Mouse (Mus musculus): ENCODE measurements around the gene Alk.

DNA sequence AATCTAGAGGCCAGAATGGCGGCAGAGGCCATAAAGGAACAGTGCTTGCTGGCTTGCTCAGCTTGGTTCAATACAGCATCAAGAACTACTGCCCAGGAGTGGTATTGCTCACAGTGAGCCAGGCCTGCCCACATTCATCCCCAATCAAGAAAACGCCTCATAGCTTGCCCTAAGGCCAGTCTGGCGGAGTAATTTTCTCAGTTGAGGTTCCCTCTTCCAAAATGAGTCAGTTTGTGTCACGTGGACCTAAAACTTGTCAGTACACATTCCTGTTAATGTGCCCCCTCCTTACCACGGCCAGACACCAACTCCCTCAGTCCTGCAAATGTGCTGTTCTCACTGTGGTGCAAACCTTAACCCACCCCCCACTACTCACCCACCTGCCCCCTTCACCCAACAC, 304.8 kb downstream of the Alk start:
- TF ChIP-seq GATA1 (IDR thresholded peaks at IDR 0.05; ENCODE audit: borderline replicate concordance, low read length) = no peak
- TF ChIP-seq CTCF (IDR thresholded peaks at IDR 0.05; ENCODE audit: low read depth, low read length) = no peak
- TF ChIP-seq TAL1 (conservative IDR thresholded peaks at IDR 0.05; ENCODE audit: low read depth, low read length) = no peak
- no peak for TF ChIP-seq GATA2 (IDR thresholded peaks at IDR 0.05; ENCODE audit: borderline replicate concordance, low read depth, low read length)
- TF ChIP-seq POLR2AphosphoS5 (IDR thresholded peaks at IDR 0.05; ENCODE audit: insufficient replicate concordance, low read depth, low read length) = no peak

Data from G1E (cell line).